Comparison of ENCODE assay signal across 17 mouse cellular contexts in genomic region chr14:104086381-104086780, GRCm38 (mm10).
DNase-seq lines count a peak whose midpoint lies in the region; ATAC-seq lines count a peak whose summit lies in the region.
"Had no signal": no experiment of that assay in that cellular context is flagged by ENCODE, and none has a peak within 500 bp of the region (broad histone marks: within the 10 kb centered on the region; RNA-seq: fewer than 3 reads in every experiment).

No protein-coding gene starts in this region.

- no peaks in the 10 kb centered on the region for H3K36me3 ChIP-seq in embryonic facial prominence, embryonic 14.5 days (ENCODE audit: control insufficient read depth, insufficient read depth, low read length)
- H3K36me3 ChIP-seq in hindbrain, embryonic 14.5 days (replicated peaks; ENCODE audit: control insufficient read depth, insufficient read depth), result no peaks in the 10 kb centered on the region
- H3K36me3 ChIP-seq in liver, embryonic 12.5 days, result no peaks in the 10 kb centered on the region
- H3K36me3 ChIP-seq: embryonic facial prominence, embryonic 15.5 days; heart, embryonic 10.5 days had no signal

- H3K9me3 ChIP-seq in embryonic facial prominence, embryonic 14.5 days (ENCODE audit: control insufficient read depth, low read length), result no peaks in the 10 kb centered on the region
- no peaks in the 10 kb centered on the region for H3K9me3 ChIP-seq in hindbrain, embryonic 14.5 days (ENCODE audit: control insufficient read depth, low read length)
- H3K9me3 ChIP-seq in liver, embryonic 12.5 days (replicated peaks), result no peaks in the 10 kb centered on the region
- H3K9me3 ChIP-seq: embryonic facial prominence, embryonic 15.5 days; heart, embryonic 10.5 days had no signal

- no peak overlapping the region for H3K4me2 ChIP-seq in embryonic facial prominence, embryonic 14.5 days (ENCODE audit: low read depth, low read length)
- H3K4me2 ChIP-seq in hindbrain, embryonic 14.5 days (replicated peaks), result no peak overlapping the region
- H3K4me2 ChIP-seq in liver, embryonic 12.5 days, result no peak overlapping the region
- H3K4me2 ChIP-seq: embryonic facial prominence, embryonic 15.5 days; lung, embryonic 14.5 days had no signal

- H3K4me1 ChIP-seq in embryonic facial prominence, embryonic 14.5 days (ENCODE audit: control insufficient read depth, insufficient read depth, low read length), result no peaks in the 10 kb centered on the region
- H3K4me1 ChIP-seq in hindbrain, embryonic 14.5 days (replicated peaks; ENCODE audit: control insufficient read depth, insufficient read depth, low read length), result no peaks in the 10 kb centered on the region
- H3K4me1 ChIP-seq in liver, embryonic 12.5 days, result no peaks in the 10 kb centered on the region
- H3K4me1 ChIP-seq: embryonic facial prominence, embryonic 15.5 days; heart, embryonic 10.5 days had no signal

- intact Hi-C loops in heart, postnatal 10 days (cut with DNase I), result no loop called here

- H3K27ac ChIP-seq in embryonic facial prominence, embryonic 14.5 days (replicated peaks; ENCODE audit: low read depth, low read length), result no peak overlapping the region
- no peak overlapping the region for H3K27ac ChIP-seq in hindbrain, embryonic 14.5 days
- H3K27ac ChIP-seq in liver, embryonic 12.5 days, result no peak overlapping the region
- H3K27ac ChIP-seq: embryonic facial prominence, embryonic 15.5 days; heart, embryonic 10.5 days had no signal

- no peaks in the 10 kb centered on the region for H3K27me3 ChIP-seq in embryonic facial prominence, embryonic 14.5 days (replicated peaks; ENCODE audit: control insufficient read depth, insufficient read depth, low read length)
- H3K27me3 ChIP-seq in hindbrain, embryonic 14.5 days (ENCODE audit: control insufficient read depth, insufficient read depth, low read length), result no peaks in the 10 kb centered on the region
- no peaks in the 10 kb centered on the region for H3K27me3 ChIP-seq in liver, embryonic 12.5 days (replicated peaks)
- H3K27me3 ChIP-seq: embryonic facial prominence, embryonic 15.5 days had no signal

- WGBS in embryonic facial prominence, embryonic 14.5 days, result 92% methylated on average over 2 of the region's 2 CpGs
- 43% methylated on average over 2 of the region's 2 CpGs for WGBS in hindbrain, embryonic 14.5 days
- WGBS in liver, embryonic 12.5 days (ENCODE audit: insufficient replicate concordance), result 78% methylated on average over 2 of the region's 2 CpGs

- DNase-seq in heart, adult 11 months, result peak; percentile 11
- DNase-seq in heart, postnatal 10 days, result no peak
- DNase-seq in embryonic facial prominence, embryonic 14.5 days (ENCODE audit: low spot score), result peak; percentile 5
- DNase-seq in hindbrain, embryonic 14.5 days (ENCODE audit: low spot score), result no peak
- peak; percentile 69 for DNase-seq in retina, embryonic 14.5 days (ENCODE audit: low spot score)
- no peak for DNase-seq in urinary bladder, postnatal 10 days (ENCODE audit: low spot score)
- DNase-seq: adrenal gland, postnatal 36 days; cerebellum, postnatal 14 days; gastrocnemius, postnatal 25 days; heart, postnatal 36 days; kidney, adult 11 months; kidney, postnatal 36 days; lung, embryonic 14.5 days had no signal

- H3K4me3 ChIP-seq in embryonic facial prominence, embryonic 14.5 days (ENCODE audit: low read depth, low read length), result no peak overlapping the region
- no peak overlapping the region for H3K4me3 ChIP-seq in hindbrain, embryonic 14.5 days (replicated peaks; ENCODE audit: low read length)
- H3K4me3 ChIP-seq in liver, embryonic 12.5 days, result no peak overlapping the region
- H3K4me3 ChIP-seq: embryonic facial prominence, embryonic 15.5 days; heart, embryonic 10.5 days had no signal

- H3K9ac ChIP-seq in embryonic facial prominence, embryonic 14.5 days (ENCODE audit: low read depth, low read length), result no peak overlapping the region
- no peak overlapping the region for H3K9ac ChIP-seq in hindbrain, embryonic 14.5 days
- H3K9ac ChIP-seq in liver, embryonic 12.5 days, result no peak overlapping the region
- H3K9ac ChIP-seq: embryonic facial prominence, embryonic 15.5 days; lung, embryonic 14.5 days had no signal

- ATAC-seq in embryonic facial prominence, embryonic 14.5 days (ENCODE audit: low read depth), result no peak
- ATAC-seq in hindbrain, embryonic 14.5 days (ENCODE audit: low FRiP score), result peak; percentile 59; the same call in 1 of the 2 replicates
- ATAC-seq in liver, embryonic 12.5 days, result no peak
- ATAC-seq: activated CD4-positive, CD25-positive, alpha-beta regulatory T cell, adult 4 months had no signal

Comparison
In these comparisons a context has a peak if more than half of its experiments do, and no peak if none do; other contexts are left out.
1. DNase-seq: peak in heart, adult 11 months (single experiment), embryonic facial prominence, embryonic 14.5 days (single experiment) and retina, embryonic 14.5 days (single experiment); none in heart, postnatal 10 days (0 of 2), hindbrain, embryonic 14.5 days (single experiment) and urinary bladder, postnatal 10 days (single experiment).